Mouse (Mus musculus) cerebellum, adult 11-12 months (tissue): ENCODE results near the gene Ccm2.

ENCODE experiments used
- DNase-seq: peaks from one replicate; pipeline ENCODE4 v3.0.0; 2022

The Ccm2 gene

GRCm38 (mm10) chr11:6586660-6587059 is 40.0 kb downstream of the Ccm2 start:
- DNase-seq, result no peak

- DNase-seq, result peak; percentile 89
Measured at GRCm38 (mm10) chr11:6587249-6587940, 40.7 kb downstream of the Ccm2 start.

- DNase-seq, result peak; percentile 39
Measured at GRCm38 (mm10) chr11:6588295-6588694, 41.6 kb downstream of the Ccm2 start.

- no peak for DNase-seq
Measured at GRCm38 (mm10) chr11:6589838-6590237, 43.2 kb downstream of the Ccm2 start.

GRCm38 (mm10) chr11:6590933-6591675 is 44.4 kb downstream of the Ccm2 start:
- no peak for DNase-seq

- DNase-seq, result no peak
Measured at GRCm38 (mm10) chr11:6593406-6593805, 46.7 kb downstream of the Ccm2 start.

- peak; percentile 46 for DNase-seq
Measured at GRCm38 (mm10) chr11:6594845-6595244, 48.2 kb downstream of the Ccm2 start.

- DNase-seq, result no peak
Measured at GRCm38 (mm10) chr11:6595339-6595738, 48.7 kb downstream of the Ccm2 start.

GRCm38 (mm10) chr11:6596205-6596604 is 49.5 kb downstream of the Ccm2 start:
- no peak for DNase-seq

GRCm38 (mm10) chr11:6596616-6597015 is 49.9 kb downstream of the Ccm2 start:
- no peak for DNase-seq

GRCm38 (mm10) chr11:6597523-6597922 is 50.8 kb downstream of the Ccm2 start:
- DNase-seq, result peak; percentile 45

- peak; percentile 42 for DNase-seq
Measured at GRCm38 (mm10) chr11:6598191-6598889, 51.7 kb downstream of the Ccm2 start.

GRCm38 (mm10) chr11:6599011-6599681 is 52.5 kb downstream of the Ccm2 start:
- peak; percentile 61 for DNase-seq

- DNase-seq, result no peak
Measured at GRCm38 (mm10) chr11:6599831-6600230, 53.1 kb downstream of the Ccm2 start.

- DNase-seq, result no peak
Measured at GRCm38 (mm10) chr11:6600284-6600944, 53.7 kb downstream of the Ccm2 start.

- DNase-seq, result peak; percentile 51
Measured at GRCm38 (mm10) chr11:6601649-6602480, 55.2 kb downstream of the Ccm2 start.

GRCm38 (mm10) chr11:6602662-6603061 is 56.0 kb downstream of the Ccm2 start:
- no peak for DNase-seq

GRCm38 (mm10) chr11:6603224-6603623 is 56.5 kb downstream of the Ccm2 start:
- no peak for DNase-seq

GRCm38 (mm10) chr11:6603887-6604603 is 57.4 kb downstream of the Ccm2 start:
- peak; percentile 82 for DNase-seq

- no peak for DNase-seq
Measured at GRCm38 (mm10) chr11:6604604-6604936, 57.9 kb downstream of the Ccm2 start.

GRCm38 (mm10) chr11:6605021-6605481 is 58.4 kb downstream of the Ccm2 start:
- DNase-seq, result peak; percentile 77
